Comparison of ENCODE assay signal across 8 mouse cellular contexts in the genomic region with DNA sequence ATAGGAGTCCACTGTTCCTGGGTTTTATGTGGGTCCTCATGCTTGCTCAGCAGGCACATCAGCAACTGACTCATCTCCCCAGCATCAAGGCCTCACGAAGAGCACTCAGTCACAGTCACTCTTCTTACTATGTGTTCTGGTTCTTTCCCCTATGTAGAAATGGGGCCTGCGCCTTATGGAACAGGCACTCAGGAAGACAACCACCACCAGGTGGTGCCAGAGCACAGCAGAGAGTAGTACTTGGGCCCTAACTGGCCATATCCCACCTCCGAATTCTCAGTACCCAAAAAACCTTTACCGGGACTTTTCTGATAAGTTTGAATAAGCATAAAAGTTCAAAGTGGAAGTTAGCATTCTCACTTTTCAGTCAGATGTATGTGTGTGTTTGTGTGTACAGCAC. TPM values are rescaled to one million over a fixed set of nuclear protein-coding genes. Genes with fewer than 3 reads are reported as not detected.
A peak's percentile ranks its signal among the peaks of the same experiment; 100 is the strongest.
DNase-seq lines count a peak whose midpoint lies in the region; ATAC-seq and TF ChIP-seq lines count a peak whose summit lies in the region.

No protein-coding gene starts in this region.

- TF ChIP-seq EP300 in stomach, postnatal 0 days (optimal IDR thresholded peaks at IDR 0.05): no peak

- DNase-seq in midbrain, embryonic 10.5 days (ENCODE audit: low spot score): peak; percentile 74
- peak; percentile 61 for DNase-seq in cerebellum, adult 9-11 months
- DNase-seq in frontal cortex, postnatal 25 days (ENCODE audit: low spot score in 2 of 2): peak; percentile 70 to 74
- peak; percentile 76 to 83 for DNase-seq in left cerebral cortex, postnatal 25 days (ENCODE audit: low spot score in 2 of 2)
- DNase-seq in neural tube, embryonic 11.5 days (ENCODE audit: low spot score): peak; percentile 83
- peak; percentile 86 for DNase-seq in stomach, postnatal 0 days (ENCODE audit: low spot score)

- no peak overlapping the region for H3K4me3 ChIP-seq in midbrain, embryonic 10.5 days
- H3K4me3 ChIP-seq in midbrain, embryonic 15.5 days: no peak overlapping the region
- no peak overlapping the region for H3K4me3 ChIP-seq in neural tube, embryonic 11.5 days (ENCODE audit: low read depth, low read length)
- H3K4me3 ChIP-seq in stomach, postnatal 0 days (ENCODE audit: low read depth, low read length): no peak overlapping the region

- 0 out of 2 replicates have a peak, but pooled peaks cover 2% of the 10 kb centered on the region for H3K4me1 ChIP-seq in midbrain, embryonic 10.5 days
- H3K4me1 ChIP-seq in midbrain, embryonic 15.5 days: no peaks in the 10 kb centered on the region
- no peaks in the 10 kb centered on the region for H3K4me1 ChIP-seq in neural tube, embryonic 11.5 days (ENCODE audit: control insufficient read depth, insufficient read depth, low read length)
- H3K4me1 ChIP-seq in stomach, postnatal 0 days (replicated peaks; ENCODE audit: control insufficient read depth, insufficient read depth): no peaks in the 10 kb centered on the region

- peaks cover 5% of the 10 kb centered on the region; the same call in 1 of the 2 replicates for H3K36me3 ChIP-seq in midbrain, embryonic 10.5 days
- H3K36me3 ChIP-seq in midbrain, embryonic 15.5 days (replicated peaks): no peaks in the 10 kb centered on the region; the same call in 1 of the 2 replicates
- no peaks in the 10 kb centered on the region for H3K36me3 ChIP-seq in neural tube, embryonic 11.5 days (ENCODE audit: control insufficient read depth, insufficient read depth, low read length)
- H3K36me3 ChIP-seq in stomach, postnatal 0 days (ENCODE audit: control insufficient read depth, insufficient read depth, low read length): peaks cover 35% of the 10 kb centered on the region

- 48% methylated on average over 4 of the region's 4 CpGs for WGBS in midbrain, embryonic 10.5 days
- WGBS in midbrain, embryonic 15.5 days: 37% methylated on average over 4 of the region's 4 CpGs
- WGBS in neural tube, embryonic 11.5 days: 48% methylated on average over 4 of the region's 4 CpGs
- WGBS in stomach, postnatal 0 days: 13% methylated on average over 4 of the region's 4 CpGs

- ATAC-seq in midbrain, embryonic 15.5 days (replicated peaks): no peak
- peak; percentile 63 for ATAC-seq in inflammation-experienced regulatory T-cells, adult 6 months
- ATAC-seq in neural tube, embryonic 11.5 days (ENCODE audit: insufficient read depth, low FRiP score, low TSS enrichment): no peak
- ATAC-seq in stomach, postnatal 0 days (ENCODE audit: low FRiP score, low TSS enrichment): peak; percentile 77

- H3K4me2 ChIP-seq in midbrain, embryonic 15.5 days: no peak overlapping the region
- H3K4me2 ChIP-seq in neural tube, embryonic 11.5 days (ENCODE audit: low read depth): no peak overlapping the region
- no peak overlapping the region for H3K4me2 ChIP-seq in stomach, postnatal 0 days (replicated peaks; ENCODE audit: low read depth)

- H3K27ac ChIP-seq in midbrain, embryonic 10.5 days (replicated peaks): no peak overlapping the region
- H3K27ac ChIP-seq in midbrain, embryonic 15.5 days: no peak overlapping the region
- H3K27ac ChIP-seq in neural tube, embryonic 11.5 days (ENCODE audit: low read depth, low read length): no peak overlapping the region
- no peak overlapping the region for H3K27ac ChIP-seq in stomach, postnatal 0 days (replicated peaks)

- TF ChIP-seq CTCF in stomach, postnatal 0 days (IDR thresholded peaks at IDR 0.05; ENCODE audit: low read depth): peak; percentile 98

- no peak overlapping the region for H3K9ac ChIP-seq in midbrain, embryonic 15.5 days
- H3K9ac ChIP-seq in neural tube, embryonic 11.5 days (ENCODE audit: low read length): no peak overlapping the region
- no peak overlapping the region for H3K9ac ChIP-seq in stomach, postnatal 0 days (ENCODE audit: low read length)

- no peaks in the 10 kb centered on the region for H3K9me3 ChIP-seq in midbrain, embryonic 10.5 days (replicated peaks)
- no peaks in the 10 kb centered on the region for H3K9me3 ChIP-seq in midbrain, embryonic 15.5 days
- H3K9me3 ChIP-seq in neural tube, embryonic 11.5 days (ENCODE audit: control insufficient read depth, low read length): no peaks in the 10 kb centered on the region
- no peaks in the 10 kb centered on the region for H3K9me3 ChIP-seq in stomach, postnatal 0 days (ENCODE audit: control insufficient read depth, low read length)

- no peaks in the 10 kb centered on the region for H3K27me3 ChIP-seq in midbrain, embryonic 10.5 days (ENCODE audit: low read depth, poor library complexity, severe bottlenecking)
- H3K27me3 ChIP-seq in midbrain, embryonic 15.5 days (replicated peaks): no peaks in the 10 kb centered on the region
- H3K27me3 ChIP-seq in neural tube, embryonic 11.5 days (ENCODE audit: control insufficient read depth, insufficient read depth, low read length): no peaks in the 10 kb centered on the region
- H3K27me3 ChIP-seq in stomach, postnatal 0 days (ENCODE audit: control insufficient read depth, insufficient read depth, low read length): no peaks in the 10 kb centered on the region

- intact Hi-C loops in left cerebral cortex, postnatal 25 days (cut with DNase I): loop anchor here (1.0 to 2.0 kb wide), 2 partner anchors 32 to 55 kb away; no protein-coding TSS in a partner anchor

RNA-seq across cellular contexts. Expression of a gene that starts 14.8 kb away (rescaled TPM):
- 213 and 329 TPM in 2 replicates for polyA plus RNA-seq in midbrain, embryonic 10.5 days (2016; fragmentation: Nextera tagmentation; extraction: Ambion mirVana)
- polyA plus RNA-seq in midbrain, embryonic 15.5 days (2015; fragmentation: Nextera tagmentation; extraction: Ambion mirVana): 192 and 212 TPM in 2 replicates
- polyA plus RNA-seq in inflammation-experienced regulatory T-cells, adult 6 months (2017; shearing (Covaris generic)): 10 to 100 TPM; 11.0 to 13.3 (median 11.4) TPM
- 10 to 100 TPM; 12.4 to 13.1 TPM for total RNA-seq in left cerebral cortex, postnatal 25 days (2021)
- 282 and 316 TPM in 2 replicates for polyA plus RNA-seq in neural tube, embryonic 11.5 days (2014; fragmentation: Nextera tagmentation; extraction: Ambion mirVana)
- 40.7 and 43.1 TPM in 2 replicates for polyA plus RNA-seq in stomach, postnatal 0 days (2015; fragmentation: Nextera tagmentation; extraction: Ambion mirVana)

RNA-seq across cellular contexts. Expression of a gene that starts 30.0 kb away (rescaled TPM):
- polyA plus RNA-seq in midbrain, embryonic 10.5 days (2016; fragmentation: Nextera tagmentation; extraction: Ambion mirVana): 173 and 177 TPM in 2 replicates
- 150 and 152 TPM in 2 replicates for polyA plus RNA-seq in midbrain, embryonic 15.5 days (2015; fragmentation: Nextera tagmentation; extraction: Ambion mirVana)
- 10 to 100 TPM; 30.1 to 46.9 (median 37.7) TPM for polyA plus RNA-seq in inflammation-experienced regulatory T-cells, adult 6 months (2017; shearing (Covaris generic))
- total RNA-seq in left cerebral cortex, postnatal 25 days (2021): 10 to 100 TPM; 59.7 to 61.7 TPM
- polyA plus RNA-seq in neural tube, embryonic 11.5 days (2014; fragmentation: Nextera tagmentation; extraction: Ambion mirVana): 165 and 178 TPM in 2 replicates
- 58.1 and 60.1 TPM in 2 replicates for polyA plus RNA-seq in stomach, postnatal 0 days (2015; fragmentation: Nextera tagmentation; extraction: Ambion mirVana)

RNA-seq across cellular contexts. Expression of a gene that starts 30.5 kb away (rescaled TPM):
- 2.5 and 4.0 TPM in 2 replicates for polyA plus RNA-seq in midbrain, embryonic 10.5 days (2016; fragmentation: Nextera tagmentation; extraction: Ambion mirVana)
- 5.1 and 5.3 TPM in 2 replicates for polyA plus RNA-seq in midbrain, embryonic 15.5 days (2015; fragmentation: Nextera tagmentation; extraction: Ambion mirVana)
- 1 to 10 TPM in 2 of 3 experiments, under 1 TPM in 1; 0.69 to 1.6 (median 1.2) TPM for polyA plus RNA-seq in inflammation-experienced regulatory T-cells, adult 6 months (2017; shearing (Covaris generic))
- total RNA-seq in left cerebral cortex, postnatal 25 days (2021): 10 to 100 TPM; 25.3 to 30.0 TPM
- polyA plus RNA-seq in neural tube, embryonic 11.5 days (2014; fragmentation: Nextera tagmentation; extraction: Ambion mirVana): 3.2 and 4.1 TPM in 2 replicates
- polyA plus RNA-seq in stomach, postnatal 0 days (2015; fragmentation: Nextera tagmentation; extraction: Ambion mirVana): 2.4 and 2.8 TPM in 2 replicates

Comparison
In these comparisons a context has a peak if more than half of its experiments do, and no peak if none do; other contexts are left out.
1. ATAC-seq: peak in inflammation-experienced regulatory T-cells, adult 6 months (single experiment) and stomach, postnatal 0 days (single experiment); none in midbrain, embryonic 15.5 days (single experiment) and neural tube, embryonic 11.5 days (single experiment).
2. Peak in every context shown above with its lines, with median percentiles within 50 percentile points of each other: DNase-seq.